Mouse (Mus musculus) cerebellum, adult 8-10 months (tissue): ENCODE data around the gene Vps26b.

Experiments
- DNase-seq: peaks from one replicate; pipeline ENCODE4 v3.0.0; 2022

Gene Vps26b

GRCm38 (mm10) chr9:27029828-27030762, at the start of gene Vps26b, which contains the start of gene Ncapd3:
TSS of gene Vps26b (minus strand) at chr9:27030065.
TSS of gene Ncapd3 (plus strand) at chr9:27030175.
- peak; percentile 95 for DNase-seq

GRCm38 (mm10) chr9:27075812-27076211, 45.9 kb upstream of the Vps26b start:
- no peak for DNase-seq

- DNase-seq = no peak
These were observed 44.8 kb upstream of the Vps26b start for GRCm38 (mm10) chr9:27074677-27075076.

DNA sequence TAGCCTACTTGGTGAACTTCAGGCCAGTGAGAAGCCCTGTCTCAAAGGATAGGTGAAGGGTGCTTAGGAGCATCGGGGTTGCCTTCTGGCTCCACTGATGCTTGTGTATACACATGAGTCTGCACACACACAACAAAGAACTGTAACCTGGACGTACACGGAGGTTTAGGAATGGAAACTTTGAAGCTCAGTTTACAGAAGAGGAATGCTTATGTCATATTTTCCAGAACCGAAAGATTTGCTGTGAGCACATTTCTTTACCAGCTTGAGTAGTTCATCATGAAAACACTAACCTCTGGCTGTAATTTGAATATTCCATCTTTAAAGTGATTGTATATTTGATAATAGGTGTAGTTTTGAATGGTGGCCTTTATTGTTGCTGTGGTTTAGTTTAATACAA, 41.0 kb upstream of the Vps26b start:
- DNase-seq = no peak

DNA sequence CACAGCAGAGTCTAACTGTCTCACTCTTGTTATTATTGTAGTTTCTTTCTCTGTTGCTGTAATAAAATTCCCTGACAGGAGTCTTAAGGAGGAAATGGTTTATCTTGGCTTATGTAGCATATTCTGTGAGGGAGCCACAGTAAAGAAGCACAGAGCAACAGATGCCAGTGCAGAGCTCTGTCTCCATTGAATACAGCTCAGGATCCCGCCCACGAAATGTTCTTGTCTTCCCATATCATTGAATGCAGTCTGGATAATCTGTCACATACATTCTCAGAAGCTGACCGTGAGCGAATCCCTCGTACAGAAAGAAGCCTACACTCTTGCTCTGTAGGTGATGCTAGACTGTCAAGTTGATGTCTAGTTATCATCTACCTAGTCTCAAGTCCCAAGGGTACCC, 28.5 kb upstream of the Vps26b start:
- DNase-seq = no peak

GRCm38 (mm10) chr9:27049492-27049891, 19.6 kb upstream of the Vps26b start:
- no peak for DNase-seq

DNA sequence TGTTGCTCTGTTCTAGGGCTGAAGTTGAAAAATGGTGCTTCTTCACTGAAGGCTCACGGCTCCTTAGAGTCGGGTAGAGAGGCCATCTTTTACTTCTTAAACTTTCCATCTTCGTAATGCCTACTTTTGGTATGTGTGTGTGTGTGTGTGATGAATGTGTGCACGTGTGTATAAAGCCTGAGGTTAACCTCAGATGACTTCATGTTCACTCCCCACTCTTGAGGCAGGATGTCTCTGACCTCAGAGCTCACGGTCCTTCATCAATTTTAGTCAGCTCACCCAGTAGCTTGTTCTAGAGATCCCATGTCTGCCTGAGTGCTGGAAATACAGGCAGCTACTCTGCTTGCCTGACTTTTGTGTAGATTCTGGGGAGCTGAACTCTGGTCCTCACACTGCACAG, 14.0 kb upstream of the Vps26b start:
- DNase-seq = no peak

DNA sequence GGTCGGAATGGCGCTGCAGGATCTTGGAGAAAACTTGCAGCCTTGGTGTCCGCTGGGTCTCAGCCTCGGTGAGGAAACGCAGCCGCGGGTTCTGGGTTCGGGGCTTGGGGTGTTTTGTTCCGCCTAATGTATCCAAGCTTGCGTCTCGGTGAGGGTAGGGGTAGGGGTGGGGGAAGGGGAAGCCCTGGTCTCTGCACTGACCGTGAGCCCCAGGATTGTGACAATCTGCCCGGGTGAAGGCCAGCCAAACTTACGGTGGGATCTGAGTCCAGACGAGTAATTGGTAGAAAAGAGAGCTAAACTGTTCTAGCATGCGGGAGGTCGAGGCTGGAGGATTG, 867 bp upstream of the Vps26b start:
- DNase-seq = no peak

GRCm38 (mm10) chr9:27029022-27029827, 640 bp downstream of the Vps26b start:
- DNase-seq = peak; percentile 58

DNA sequence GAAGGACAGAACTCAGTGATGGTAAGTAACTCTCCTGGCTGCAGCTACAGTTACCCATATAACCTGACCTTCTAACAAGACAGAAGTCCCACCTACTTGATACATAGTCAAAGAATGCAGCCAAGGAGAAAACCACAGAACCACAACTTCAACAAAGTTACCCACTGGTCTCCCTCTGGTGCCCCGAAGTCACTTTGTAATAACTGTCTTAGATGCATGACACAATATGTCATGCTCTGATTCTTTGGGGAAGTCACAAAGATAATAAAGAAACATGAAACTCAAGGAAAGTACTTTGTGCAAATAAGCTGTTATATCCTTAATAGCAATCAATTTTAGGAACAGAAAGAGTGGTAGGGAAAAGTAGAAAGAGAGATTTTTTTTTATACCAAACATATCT, 3.2 kb downstream of the Vps26b start:
- no peak for DNase-seq

GRCm38 (mm10) chr9:27023681-27024080, 6.2 kb downstream of the Vps26b start:
- DNase-seq = no peak

GRCm38 (mm10) chr9:27018961-27019360, 10.9 kb downstream of the Vps26b start:
- DNase-seq = no peak

DNA sequence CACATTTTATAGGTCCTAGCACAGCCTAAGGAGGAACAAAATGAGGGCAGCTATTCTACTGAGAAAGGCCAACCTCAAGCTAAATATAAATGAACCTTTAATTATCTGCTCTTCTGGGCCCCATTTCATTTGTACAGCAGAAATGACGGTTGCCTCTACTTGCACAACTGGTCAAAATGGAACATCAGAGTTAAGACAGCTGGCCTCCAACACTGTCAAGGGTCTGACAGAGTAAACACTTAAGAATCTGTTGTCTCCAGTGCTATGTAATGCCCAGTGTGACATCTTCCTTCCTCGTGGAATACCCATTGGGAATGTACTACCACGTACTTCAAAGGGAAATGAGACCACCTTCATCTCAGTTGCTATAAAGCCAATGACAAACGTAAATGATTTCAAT, 18.3 kb downstream of the Vps26b start:
- DNase-seq = no peak

DNA sequence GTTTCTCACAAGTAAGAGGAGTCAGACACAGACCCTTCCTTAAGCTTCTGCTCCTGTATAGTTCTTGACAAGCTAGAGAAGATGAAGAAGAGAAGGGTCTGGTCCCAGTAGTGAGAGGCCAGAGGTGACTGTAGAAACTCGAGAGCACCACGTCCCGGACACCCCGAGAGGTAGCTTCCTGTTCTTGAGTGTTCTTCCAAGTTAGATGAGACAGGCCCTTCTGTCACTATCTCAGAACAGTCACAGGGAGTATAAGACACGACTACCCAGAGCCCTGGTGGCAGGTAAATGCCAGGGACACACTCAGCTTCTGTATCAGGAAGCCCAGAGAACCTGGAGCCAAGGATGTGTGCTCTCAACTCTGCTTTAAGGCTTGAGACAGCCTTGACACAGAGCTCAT, 20.6 kb downstream of the Vps26b start:
- DNase-seq = no peak

DNA sequence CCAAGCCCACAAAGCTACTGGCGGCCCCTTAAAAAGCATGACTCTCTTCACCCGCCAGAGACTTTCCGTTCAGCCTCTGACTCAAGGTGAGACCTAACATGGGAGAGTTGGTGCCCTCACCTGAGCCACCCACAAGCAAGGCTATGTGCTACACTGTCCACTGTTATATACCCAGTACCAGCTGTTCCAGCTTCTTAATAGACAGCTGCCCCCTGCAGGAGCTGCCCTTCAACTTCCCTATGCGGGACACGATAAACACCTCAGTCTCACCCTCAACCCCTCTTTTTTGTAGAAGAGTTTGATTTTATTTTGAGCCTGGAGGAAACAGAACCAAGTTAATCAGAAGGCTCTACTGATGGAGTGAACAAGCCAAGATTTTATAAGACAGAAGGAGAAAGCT, 23.0 kb downstream of the Vps26b start:
- no peak for DNase-seq

DNA sequence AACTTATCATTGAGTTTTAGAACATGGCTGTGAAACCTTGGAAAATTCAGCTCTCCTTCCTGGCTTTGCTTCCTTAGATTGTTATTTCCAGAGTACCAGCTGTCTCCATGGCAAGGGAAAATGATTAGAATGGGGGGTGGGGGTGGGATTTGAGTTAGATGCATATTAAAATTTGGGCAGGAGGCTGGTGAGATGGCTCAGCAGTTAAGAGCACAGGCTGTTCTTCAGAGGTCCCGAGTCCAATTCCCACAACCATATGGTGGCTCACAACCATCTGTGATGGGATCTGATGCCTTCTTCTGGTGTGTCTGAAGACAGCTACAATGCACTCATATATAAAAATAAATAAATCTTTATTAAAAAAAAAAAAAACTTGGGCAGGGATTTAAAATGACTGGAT, 23.9 kb downstream of the Vps26b start:
- DNase-seq = no peak

GRCm38 (mm10) chr9:27005231-27005630, 24.6 kb downstream of the Vps26b start:
- DNase-seq = no peak

- peak; percentile 94 for DNase-seq
These were observed 30.1 kb downstream of the Vps26b start, which contains the start of the genes Acad8 and Thyn1 for GRCm38 (mm10) chr9:26999461-27000395. TSS of gene Acad8 (minus strand) at chr9:26999566. TSS of gene Thyn1 (plus strand) at chr9:26999710.

DNA sequence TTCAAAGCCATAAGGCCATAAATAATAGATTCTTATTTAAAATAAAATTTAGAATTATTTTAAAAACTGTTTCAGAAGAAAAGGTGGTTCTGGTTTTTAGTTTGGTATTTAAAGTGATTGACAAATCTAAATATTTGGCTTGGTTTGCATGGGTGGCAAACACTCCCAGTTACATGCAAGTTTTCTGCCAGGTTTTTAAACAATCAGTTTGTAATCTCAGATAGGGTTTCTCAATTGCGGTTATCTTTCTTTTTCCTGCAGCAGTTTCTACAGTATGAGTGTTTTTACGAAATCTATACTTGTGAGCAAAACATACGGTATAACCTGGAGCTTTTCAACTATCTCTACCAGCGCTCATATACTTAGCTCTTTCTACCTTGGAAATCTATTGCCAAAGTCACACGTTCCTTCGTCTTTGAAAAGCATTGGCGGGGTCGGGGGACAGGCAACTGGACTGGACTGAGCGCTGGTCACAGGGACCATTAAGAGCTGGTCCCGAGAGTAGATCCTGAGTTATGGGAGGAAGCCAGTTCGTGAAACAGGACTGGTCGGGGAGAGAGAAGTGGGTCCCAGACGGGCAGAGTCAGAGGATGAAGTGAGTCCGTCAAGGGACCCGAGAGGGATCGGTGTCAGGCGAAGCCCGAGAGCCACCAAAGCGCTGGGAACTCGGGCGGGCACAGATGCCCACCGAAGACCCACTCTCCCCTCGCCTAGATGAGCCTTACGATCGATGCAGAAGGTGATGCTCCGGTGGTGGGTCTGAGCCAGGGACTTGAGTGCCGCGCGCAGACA, 31.0 kb downstream of the Vps26b start:
- DNase-seq = no peak

- no peak for DNase-seq
These were observed 32.4 kb downstream of the Vps26b start for GRCm38 (mm10) chr9:26997501-26997900.

DNA sequence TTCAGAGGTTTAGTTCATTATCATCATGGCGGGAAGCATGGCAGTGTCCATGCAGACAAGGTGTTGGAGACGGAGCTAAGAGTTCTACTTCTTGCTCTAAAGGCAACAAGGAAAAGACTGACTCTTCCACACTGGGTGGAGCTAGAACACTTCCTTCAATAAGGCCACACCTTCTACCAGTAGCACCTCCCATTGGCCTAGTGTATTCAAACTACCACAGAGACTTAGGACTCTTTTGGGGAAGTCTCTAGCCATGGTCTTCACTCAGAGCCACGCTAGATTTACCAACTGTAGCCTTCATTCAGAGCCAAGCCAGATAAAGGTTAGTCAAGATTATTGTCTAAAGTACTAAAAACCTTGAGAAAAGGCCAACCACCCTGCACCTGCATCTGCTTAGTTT, 32.8 kb downstream of the Vps26b start:
- no peak for DNase-seq

DNA sequence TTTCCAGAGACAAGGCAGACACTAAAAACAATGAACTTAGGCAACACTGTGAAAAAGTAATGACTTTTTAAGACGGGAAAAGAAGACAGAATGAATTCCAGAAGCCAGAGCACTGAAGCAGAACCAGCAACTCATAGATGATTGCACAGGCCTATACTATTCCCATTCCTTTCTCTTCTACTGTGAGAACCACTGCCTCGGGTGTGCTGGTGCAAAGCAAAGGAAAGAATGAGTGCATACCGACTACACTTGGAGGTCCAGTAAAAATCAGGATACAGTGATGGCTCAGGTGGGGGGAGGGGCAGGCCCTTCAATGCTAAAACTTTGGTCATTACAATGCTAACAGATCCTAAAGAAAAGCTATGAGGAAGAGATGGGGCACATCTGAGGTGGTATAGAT, 36.0 kb downstream of the Vps26b start:
- no peak for DNase-seq
